Mouse (Mus musculus) embryonic facial prominence, embryonic 11.5 days (tissue): ENCODE measurements around the gene Rbm33. TPM values are rescaled to one million over a fixed set of nuclear protein-coding genes. Genes with fewer than 3 reads are reported as not detected.

Experiments
- ATAC-seq: fragments of 200-750 bp; cut with Nextera tagmentation; replicated peaks from 2 replicates; pipeline ENCODE4 v1.8.0; 2017; ENCODE audit warnings: low read depth; ENCODE audit not compliant: insufficient number of reproducible peaks, low FRiP score, low TSS enrichment
- DNase-seq: peaks from one replicate; pipeline ENCODE4 v3.0.0-alpha.2; 2015; ENCODE audit warnings: low spot score
- H3K27ac ChIP-seq: fragments of 300-500 bp; sonication (generic); replicated peaks from 2 replicates; pipeline ENCODE4 v1.5.1; 2014; ENCODE audit warnings: mild to moderate bottlenecking, low read depth, low read length, control low read depth
- H3K27me3 ChIP-seq: fragments of 300-500 bp; sonication (generic); 2 replicates; pipeline ENCODE4 v1.6.1; 2014; ENCODE audit warnings: mild to moderate bottlenecking, low read length, moderate library complexity, mixed read lengths; ENCODE audit not compliant: control insufficient read depth, insufficient read depth
- H3K36me3 ChIP-seq: fragments of 300-500 bp; sonication (generic); replicated peaks from 2 replicates; pipeline ENCODE4 v1.6.1; 2014; ENCODE audit warnings: low read depth, mild to moderate bottlenecking, low read length, moderate library complexity, mixed read lengths; ENCODE audit not compliant: control insufficient read depth, insufficient read depth
- H3K4me1 ChIP-seq: fragments of 300-500 bp; sonication (generic); 2 replicates; pipeline ENCODE4 v1.6.1; 2014; ENCODE audit warnings: low read length, mixed read lengths; ENCODE audit not compliant: control insufficient read depth, insufficient read depth
- H3K4me2 ChIP-seq: fragments of 300-500 bp; sonication (generic); 2 replicates; pipeline ENCODE4 v1.6.1; 2014; ENCODE audit warnings: low read depth, mild to moderate bottlenecking, control low read depth, low read length, moderate library complexity
- H3K4me3 ChIP-seq: fragments of 300-500 bp; sonication (generic); 2 replicates; pipeline ENCODE4 v1.5.1; 2014; ENCODE audit warnings: low read depth, low read length, control low read depth
- H3K9ac ChIP-seq: fragments of 300-500 bp; sonication (generic); replicated peaks from 2 replicates; pipeline ENCODE4 v1.6.1; 2014; ENCODE audit warnings: mild to moderate bottlenecking, control low read depth, low read length
- H3K9me3 ChIP-seq: fragments of 300-500 bp; sonication (generic); replicated peaks from 2 replicates; pipeline ENCODE4 v1.6.1; 2016; ENCODE audit warnings: mild to moderate bottlenecking, low read length, inconsistent platforms, mixed read lengths; ENCODE audit not compliant: control insufficient read depth
- WGBS: fragments of 180-500 bp; shearing (Covaris S2); extraction: QIAGEN DNeasy Blood & Tissue Kit; methylation state at CpG from one replicate; pipeline ENCODE4 v1.1.7; 2014; 5-methylcytosine and 5-hydroxymethylcytosine counted together
- polyA plus RNA-seq: library from polyadenylated mRNA; unstranded; fragments of >200 nt; fragmentation: Nextera tagmentation; extraction: Ambion mirVana; gene quantifications from 2 replicates; pipeline ENCODE4 v1.2.1, GENCODE M21; 2014

The Rbm33 gene
- polyA plus RNA-seq, 1 experiment from 2014 or later: 17.6 TPM

DNA sequence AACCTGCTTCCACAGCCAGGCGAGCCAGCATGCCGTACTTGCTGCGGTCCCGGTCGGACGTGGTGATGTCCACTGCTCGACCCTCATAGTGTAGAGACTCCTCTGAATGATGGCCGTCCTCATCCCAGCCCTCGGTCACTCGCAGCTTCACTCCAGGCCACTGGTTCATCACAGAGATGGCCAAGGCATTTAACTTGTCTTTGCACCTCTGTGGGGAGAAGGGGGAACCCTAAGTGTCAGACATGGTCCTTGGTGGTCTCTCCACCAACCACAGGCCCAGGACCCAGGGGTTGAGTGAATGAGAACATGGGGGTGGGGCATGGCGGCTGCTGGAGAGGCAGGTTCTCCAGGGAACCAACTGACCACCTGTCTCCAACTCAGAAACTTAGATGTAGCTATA lies 144.5 kb downstream of the Rbm33 start:
- Histone ChIP-seq H3K4me2 (no peak overlapping the region), H3K27me3 (peaks cover 92% of the 10 kb centered on the region), H3K9me3 (no peaks in the 10 kb centered on the region), H3K9ac (no peak overlapping the region), H3K4me3 (no peak overlapping the region), H3K4me1 (peaks cover 16% of the 10 kb centered on the region), H3K27ac (no peak overlapping the region), H3K36me3 (no peaks in the 10 kb centered on the region)
- no peak for DNase-seq
- 6% methylated on average over 11 of the region's 11 CpGs for WGBS
- no peak for ATAC-seq

DNA sequence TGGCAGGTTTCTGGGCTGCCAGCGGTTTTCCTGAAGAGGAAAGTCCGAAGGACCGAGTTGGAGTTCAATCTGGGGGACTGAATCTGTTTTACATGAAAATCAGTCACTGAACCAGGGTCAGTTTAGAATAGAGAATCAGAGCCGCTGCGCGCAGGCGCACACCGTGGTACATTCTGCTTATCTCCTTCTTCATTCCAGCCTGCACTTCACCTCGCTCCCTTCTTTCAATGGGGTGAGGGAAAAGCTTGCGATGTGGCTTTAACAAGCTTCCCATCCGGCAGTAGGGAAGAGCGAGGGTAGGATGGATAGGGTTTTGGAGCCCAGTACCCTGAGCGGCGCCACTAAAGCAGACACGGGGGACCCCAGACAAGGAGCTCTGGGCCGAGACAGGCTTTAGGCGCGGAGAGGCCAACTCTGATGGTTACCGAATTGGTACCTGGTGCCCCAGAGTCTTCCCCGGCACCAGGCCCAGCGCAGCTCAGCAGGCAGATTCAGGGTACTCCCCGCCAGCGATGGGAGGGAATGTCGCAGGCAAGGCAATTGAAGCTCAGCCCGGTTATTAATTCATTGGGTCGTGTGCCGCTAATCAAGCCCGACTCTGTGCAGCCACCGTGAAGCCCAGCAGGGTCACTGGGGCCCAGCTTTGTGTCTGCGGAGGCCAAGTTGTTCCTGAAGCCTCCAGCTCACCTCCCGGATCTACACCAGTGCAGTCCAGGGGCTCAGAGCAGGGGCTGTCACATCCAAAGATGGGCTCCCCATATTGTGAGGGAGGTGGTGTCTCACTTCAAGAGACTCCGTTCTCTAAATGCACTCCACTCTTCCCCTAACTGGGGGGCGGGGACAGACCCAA lies 146.0 kb downstream of the Rbm33 start:
- H3K4me1 ChIP-seq: peaks cover 12% of the 10 kb centered on the region
- no peak overlapping the region for H3K4me2 ChIP-seq
- H3K27ac ChIP-seq: no peak overlapping the region
- H3K36me3 ChIP-seq: no peaks in the 10 kb centered on the region
- H3K4me3 ChIP-seq: peak overlapping the region; percentile 47
- H3K9me3 ChIP-seq: no peaks in the 10 kb centered on the region
- WGBS: 2% methylated on average over 33 of the region's 33 CpGs
- ATAC-seq: no peak
- DNase-seq: peak; percentile 31
- H3K27me3 ChIP-seq: peaks cover 97% of the 10 kb centered on the region
- no peak overlapping the region for H3K9ac ChIP-seq

DNA sequence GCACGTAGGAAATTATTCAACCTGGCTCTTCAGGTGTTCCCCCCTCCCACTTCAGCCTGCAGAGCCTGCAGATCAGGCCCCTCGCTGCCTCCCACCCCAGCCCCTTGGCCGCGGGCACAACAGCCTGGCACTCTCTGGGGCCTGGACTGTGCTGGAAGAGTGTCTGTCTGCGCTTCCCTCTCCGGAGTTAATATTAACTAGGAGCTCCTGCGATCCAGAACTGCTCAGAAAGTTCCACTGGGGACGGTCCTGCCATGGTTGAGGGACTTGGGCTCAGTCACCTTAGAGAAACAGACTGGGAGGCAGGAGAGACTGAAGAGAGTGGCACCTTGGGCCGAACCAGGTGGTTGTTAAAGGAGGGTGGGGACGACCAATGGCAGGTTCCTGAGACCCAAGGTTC lies 146.7 kb downstream of the Rbm33 start:
- Histone ChIP-seq H3K4me3 (peak overlapping the region; percentile 47), H3K27me3 (peaks cover 97% of the 10 kb centered on the region), H3K9ac (no peak overlapping the region), H3K9me3 (no peaks in the 10 kb centered on the region), H3K4me2 (peak overlapping the region; percentile 92; the same call in 1 of the 2 replicates), H3K27ac (no peak overlapping the region), H3K4me1 (peaks cover 9% of the 10 kb centered on the region), H3K36me3 (no peaks in the 10 kb centered on the region)
- ATAC-seq: no peak
- WGBS: 2% methylated on average over 10 of the region's 10 CpGs
- DNase-seq: no peak

DNA sequence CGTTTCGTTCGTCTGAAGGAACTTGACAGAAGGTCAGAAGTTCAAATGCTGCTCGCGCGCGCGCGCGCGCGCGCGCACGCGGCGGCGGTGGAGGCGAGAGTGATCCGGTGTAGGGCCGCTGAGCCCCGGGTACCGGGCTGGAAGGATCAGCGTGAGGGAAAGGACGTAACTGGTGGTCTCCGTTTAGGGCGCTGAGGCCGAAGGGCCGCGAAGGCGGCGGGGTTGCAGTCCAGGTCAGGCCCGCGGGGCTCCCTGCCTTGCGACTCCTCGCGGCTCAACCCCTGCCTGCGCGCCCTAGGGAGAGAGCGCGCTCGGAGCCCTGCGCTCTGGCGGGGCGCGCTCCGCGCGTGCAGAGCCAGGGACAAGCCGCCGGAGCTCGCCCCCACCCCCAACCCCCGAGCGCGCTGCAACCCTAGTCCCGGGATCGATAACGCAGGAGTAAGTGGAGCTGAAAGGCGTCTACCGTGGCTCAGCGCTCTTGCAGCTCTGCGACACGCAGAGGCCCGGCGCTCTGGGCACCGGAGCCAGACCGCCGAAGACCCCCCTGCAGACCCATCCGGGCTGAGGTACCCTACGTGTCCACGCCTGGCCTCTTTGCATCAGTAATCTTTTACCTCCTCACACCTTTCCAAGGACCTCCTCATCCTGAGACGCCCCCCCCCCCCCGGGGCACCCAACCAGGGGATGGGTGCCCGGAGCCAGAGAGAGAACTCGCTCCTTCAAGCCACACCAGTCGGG lies 147.6 kb downstream of the Rbm33 start:
- H3K4me3 ChIP-seq: peak overlapping the region; percentile 47
- H3K4me2 ChIP-seq: peak overlapping the region; percentile 92
- ATAC-seq: peak; percentile 20; the same call in 1 of the 2 replicates
- WGBS: under 1% methylated on average over 60 of the region's 76 CpGs
- H3K4me1 ChIP-seq: peaks cover 6% of the 10 kb centered on the region
- H3K27ac ChIP-seq: 0 out of 2 replicates have a peak overlapping the region, but pooled peaks have one; percentile 35
- peak overlapping the region; percentile 46 for H3K9ac ChIP-seq
- H3K27me3 ChIP-seq: peaks cover 92% of the 10 kb centered on the region
- H3K36me3 ChIP-seq: no peaks in the 10 kb centered on the region
- peak; percentile 51 for DNase-seq
- H3K9me3 ChIP-seq: no peaks in the 10 kb centered on the region

DNA sequence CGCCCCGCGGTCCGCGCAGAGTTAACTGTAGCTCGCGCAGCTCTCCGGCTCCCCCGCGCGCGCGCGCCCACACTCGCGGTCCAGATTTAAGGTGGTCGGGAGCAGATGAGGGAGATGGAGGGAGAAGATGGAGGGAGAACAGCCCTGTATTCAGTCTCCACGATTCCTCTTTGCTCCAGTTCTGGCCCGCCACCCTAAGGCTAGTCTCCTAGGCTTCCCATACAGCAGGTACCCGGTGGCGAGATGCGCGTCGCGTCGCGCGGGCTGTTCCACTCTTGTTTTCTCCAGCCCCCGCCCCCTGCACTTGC lies 148.1 kb downstream of the Rbm33 start:
- DNase-seq (peak; percentile 57), ATAC-seq (0 out of 2 replicates have a peak, but pooled peaks have one; percentile 2)
- Histone ChIP-seq H3K36me3 (no peaks in the 10 kb centered on the region), H3K27me3 (peaks cover 88% of the 10 kb centered on the region), H3K4me2 (peak overlapping the region; percentile 92), H3K4me1 (peaks cover 6% of the 10 kb centered on the region), H3K27ac (no peak overlapping the region), H3K9me3 (no peaks in the 10 kb centered on the region), H3K9ac (peak overlapping the region; percentile 46; the same call in 1 of the 2 replicates), H3K4me3 (peak overlapping the region; percentile 47)
- WGBS: 0% methylated on average over 28 of the region's 29 CpGs

DNA sequence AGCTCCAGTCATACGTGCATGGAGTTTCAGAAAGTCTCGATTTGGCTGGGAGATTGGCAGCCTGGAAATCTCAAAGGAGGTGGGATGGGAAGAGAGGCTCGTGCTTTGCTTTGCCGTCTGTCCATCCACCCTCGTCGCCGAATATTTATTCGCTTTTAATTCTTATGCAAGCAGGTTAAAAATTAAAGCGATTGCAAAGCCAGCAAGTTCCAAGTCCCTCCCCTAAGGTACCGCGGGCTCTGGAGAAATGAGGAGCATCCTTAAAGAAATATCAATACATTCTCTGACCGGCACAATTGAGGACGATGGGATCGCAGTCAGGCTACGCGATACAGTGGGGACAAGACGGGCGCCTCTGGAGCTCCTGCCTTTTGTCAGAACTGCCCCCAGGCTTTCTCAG lies 148.6 kb downstream of the Rbm33 start:
- no peaks in the 10 kb centered on the region for H3K36me3 ChIP-seq
- peaks cover 83% of the 10 kb centered on the region for H3K27me3 ChIP-seq
- WGBS: under 1% methylated on average over 18 of the region's 18 CpGs
- H3K9ac ChIP-seq: no peak overlapping the region
- H3K27ac ChIP-seq: no peak overlapping the region
- H3K4me1 ChIP-seq: peaks cover 4% of the 10 kb centered on the region
- H3K9me3 ChIP-seq: no peaks in the 10 kb centered on the region
- DNase-seq: no peak
- H3K4me3 ChIP-seq: peak overlapping the region; percentile 47
- no peak for ATAC-seq
- H3K4me2 ChIP-seq: peak overlapping the region; percentile 92

DNA sequence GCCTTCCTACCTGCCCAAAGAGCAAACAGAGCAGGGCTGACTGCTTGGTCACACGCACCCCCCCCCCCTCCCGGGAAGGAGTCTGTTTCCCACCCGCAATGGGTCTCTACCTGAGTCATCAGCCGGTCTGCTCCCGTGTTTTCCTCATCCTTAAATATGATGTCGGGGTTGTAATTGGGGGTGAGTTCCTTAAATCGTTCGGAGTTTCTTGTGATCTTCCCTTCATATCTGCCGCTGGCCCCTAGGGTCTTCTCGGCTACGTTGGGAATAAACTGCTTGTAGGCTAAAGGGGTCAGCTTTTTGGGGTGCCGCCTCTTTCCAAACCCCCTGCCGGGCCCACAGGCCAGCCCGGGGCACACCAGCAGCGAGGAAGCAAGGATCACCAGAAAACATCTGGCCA lies 149.4 kb downstream of the Rbm33 start:
- WGBS: under 1% methylated on average over 15 of the region's 15 CpGs
- ATAC-seq (no peak), DNase-seq (no peak)
- H3K4me3 ChIP-seq: peak overlapping the region; percentile 23
- H3K4me1 ChIP-seq: peaks cover 4% of the 10 kb centered on the region; the same call in 1 of the 2 replicates
- H3K36me3 ChIP-seq: no peaks in the 10 kb centered on the region
- peaks cover 75% of the 10 kb centered on the region for H3K27me3 ChIP-seq
- H3K9ac ChIP-seq: no peak overlapping the region
- H3K4me2 ChIP-seq: peak overlapping the region; percentile 39
- no peak overlapping the region for H3K27ac ChIP-seq
- H3K9me3 ChIP-seq: no peaks in the 10 kb centered on the region
